Mouse (Mus musculus): ENCODE measurements around the gene A4galt.

The A4galt gene

GRCm38 (mm10) chr15:83226066-83226834 is 25.3 kb downstream of the A4galt start:
- DNase-seq (ENCODE audit: low read depth, low spot score): no peak

GRCm38 (mm10) chr15:83224136-83224766 is 27.3 kb downstream of the A4galt start:
- no peak for DNase-seq (ENCODE audit: low read depth, low spot score)

- no peak for DNase-seq (ENCODE audit: low read depth, low spot score)
Observed at GRCm38 (mm10) chr15:83223208-83223962, 28.2 kb downstream of the A4galt start.

- no peak for DNase-seq (ENCODE audit: low read depth, low spot score)
Observed at GRCm38 (mm10) chr15:83221721-83222120, 29.9 kb downstream of the A4galt start.

GRCm38 (mm10) chr15:83220368-83221013 is 31.1 kb downstream of the A4galt start:
- no peak for DNase-seq (ENCODE audit: low read depth, low spot score)

GRCm38 (mm10) chr15:83215322-83216216 is 36.0 kb downstream of the A4galt start:
- DNase-seq (ENCODE audit: low read depth, low spot score): no peak

- DNase-seq (ENCODE audit: low read depth, low spot score): no peak
Observed at GRCm38 (mm10) chr15:83210229-83210628, 41.3 kb downstream of the A4galt start.

- DNase-seq (ENCODE audit: low read depth, low spot score): no peak
Observed at GRCm38 (mm10) chr15:83209719-83210118, 41.9 kb downstream of the A4galt start.

- DNase-seq (ENCODE audit: low read depth, low spot score): no peak
Observed at GRCm38 (mm10) chr15:83209092-83209695, 42.4 kb downstream of the A4galt start.

- no peak for DNase-seq (ENCODE audit: low read depth, low spot score)
Observed at GRCm38 (mm10) chr15:83204731-83205451, 46.7 kb downstream of the A4galt start.

GRCm38 (mm10) chr15:83202412-83202811 is 49.2 kb downstream of the A4galt start:
- DNase-seq (ENCODE audit: low read depth, low spot score): no peak

- no peak for DNase-seq (ENCODE audit: low read depth, low spot score)
Observed at GRCm38 (mm10) chr15:83193413-83193812, 58.2 kb downstream of the A4galt start.

- no peak for DNase-seq (ENCODE audit: low read depth, low spot score)
Observed at GRCm38 (mm10) chr15:83182351-83182750, 69.2 kb downstream of the A4galt start.

- DNase-seq (ENCODE audit: low read depth, low spot score): no peak
Observed at GRCm38 (mm10) chr15:83181800-83182330, 69.7 kb downstream of the A4galt start.

- no peak for DNase-seq (ENCODE audit: low read depth, low spot score)
Observed at GRCm38 (mm10) chr15:83180004-83180403, 71.6 kb downstream of the A4galt start.
